Mouse (Mus musculus) forebrain, embryonic 16.5 days (tissue): ENCODE data around the gene Adgrg3. TPM values are rescaled to one million over a fixed set of nuclear protein-coding genes. Genes with fewer than 3 reads are reported as not detected.

Experiments used
- ATAC-seq: fragments of 200-750 bp; cut with Nextera tagmentation; 2 replicates; pipeline ENCODE4 v1.8.0; 2017; ENCODE audit warnings: mild to moderate bottlenecking, moderate library complexity
- H3K27ac ChIP-seq: fragments of 300-500 bp; sonication (generic); 2 replicates; pipeline ENCODE4 v1.5.1; 2014; ENCODE audit warnings: low read length, control low read depth
- H3K27me3 ChIP-seq: fragments of 300-500 bp; sonication (generic); replicated peaks from 2 replicates; pipeline ENCODE4 v1.6.1; 2014; ENCODE audit warnings: low read length; ENCODE audit not compliant: control insufficient read depth, insufficient read depth
- H3K36me3 ChIP-seq: fragments of 300-500 bp; sonication (generic); 2 replicates; pipeline ENCODE4 v1.6.1; 2014; ENCODE audit not compliant: control insufficient read depth, insufficient read depth
- H3K4me1 ChIP-seq: fragments of 300-500 bp; sonication (generic); replicated peaks from 2 replicates; pipeline ENCODE4 v1.6.1; 2014; ENCODE audit warnings: low read length; ENCODE audit not compliant: control insufficient read depth, insufficient read depth
- H3K4me2 ChIP-seq: fragments of 300-500 bp; sonication (generic); 2 replicates; pipeline ENCODE4 v1.6.1; 2014; ENCODE audit warnings: mild to moderate bottlenecking, low read length, control low read depth
- H3K4me3 ChIP-seq: fragments of 300-500 bp; sonication (generic); replicated peaks from 2 replicates; pipeline ENCODE4 v1.5.1; 2014; ENCODE audit warnings: mild to moderate bottlenecking, low read length, control low read depth
- H3K9ac ChIP-seq: fragments of 300-500 bp; sonication (generic); replicated peaks from 2 replicates; pipeline ENCODE4 v1.6.1; 2014; ENCODE audit warnings: low read depth, low read length, control low read depth
- H3K9me3 ChIP-seq: fragments of 300-500 bp; sonication (generic); 2 replicates; pipeline ENCODE4 v1.6.1; 2016; ENCODE audit warnings: low read length; ENCODE audit not compliant: control insufficient read depth
- WGBS: fragments of 180-500 bp; shearing (Covaris S2); extraction: QIAGEN DNeasy Blood & Tissue Kit; methylation state at CpG from one replicate; pipeline ENCODE4 v1.1.7; 2014; 5-methylcytosine and 5-hydroxymethylcytosine counted together
- polyA plus RNA-seq: library from polyadenylated mRNA; unstranded; fragments of >200 nt; fragmentation: Nextera tagmentation; extraction: Ambion mirVana; gene quantifications from 2 replicates; pipeline ENCODE4 v1.2.1, GENCODE M21; 2015

Gene Adgrg3
- polyA plus RNA-seq, 1 experiment from 2014 or later: 1.1 TPM

- Histone ChIP-seq H3K9ac (peak within 1 kb of the TSS; percentile 78), H3K36me3 (no peaks in the 10 kb centered on the region), H3K4me3 (peak within 1 kb of the TSS; percentile 88), H3K9me3 (no peaks in the 10 kb centered on the region), H3K4me1 (peaks cover 13% of the 10 kb centered on the region), H3K27me3 (0 out of 2 replicates have a peak, but pooled peaks cover 3% of the 10 kb centered on the region), H3K4me2 (peak within 1 kb of the TSS; percentile 78), H3K27ac (peak within 1 kb of the TSS; percentile 68)
- WGBS: under 1% methylated on average over 47 of the region's 47 CpGs
- peak; percentile 97 for ATAC-seq
Measured at GRCm38 (mm10) chr8:95080381-95081341, 63.2 kb downstream of the Adgrg3 start, which contains the start of gene Katnb1. Gene Katnb1 (plus strand): TSS chr8:95081186.

DNA sequence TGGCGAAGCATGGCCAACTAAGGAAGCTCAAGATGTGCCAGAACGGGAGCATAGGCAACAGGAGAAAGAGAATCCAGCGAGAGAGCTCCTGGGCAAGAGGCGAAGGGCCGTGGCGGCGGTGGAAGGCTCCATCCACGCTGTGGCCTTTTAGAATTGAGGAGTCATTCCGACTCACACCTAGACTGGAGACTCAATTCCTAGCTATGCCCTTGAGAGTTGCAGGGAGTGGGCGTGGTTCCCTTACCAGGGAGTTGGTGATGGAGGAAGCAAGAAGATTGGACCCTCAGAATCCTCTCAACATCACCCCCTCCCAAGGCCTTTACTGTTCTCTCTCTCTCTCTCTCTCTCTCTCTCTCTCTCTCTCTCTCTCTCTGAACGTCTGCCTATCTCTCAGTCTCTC is 64.2 kb downstream of the Adgrg3 start:
- peak overlapping the region; percentile 61 for H3K27ac ChIP-seq
- WGBS: 7% methylated on average over 11 of the region's 11 CpGs
- peak overlapping the region; percentile 88 for H3K4me3 ChIP-seq

DNA sequence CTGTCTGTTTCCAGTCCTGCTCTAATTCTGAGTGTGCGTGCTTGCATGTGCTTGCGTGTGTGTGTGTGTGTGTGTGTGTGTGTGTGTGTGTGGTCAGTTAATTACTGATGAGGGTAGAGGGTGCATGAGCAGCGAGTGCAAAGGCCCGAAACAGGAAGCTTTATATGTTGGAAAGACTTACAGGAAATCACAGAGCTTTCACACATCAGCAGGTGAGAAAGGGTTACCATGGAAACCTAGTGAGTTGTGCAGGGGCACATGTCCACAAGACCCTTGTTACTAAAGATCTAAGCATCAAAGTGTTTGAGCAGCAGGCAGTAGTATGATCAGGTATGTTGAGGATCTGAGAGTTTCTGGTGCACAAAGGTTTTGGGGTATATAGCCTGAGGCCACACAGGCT is 66.8 kb downstream of the Adgrg3 start:
- H3K36me3 ChIP-seq: peaks cover 5% of the 10 kb centered on the region; the same call in 1 of the 2 replicates
- WGBS: 84% methylated on average over 4 of the region's 4 CpGs
- H3K9me3 ChIP-seq: no peaks in the 10 kb centered on the region
- no peak overlapping the region for H3K9ac ChIP-seq
- H3K27me3 ChIP-seq: no peaks in the 10 kb centered on the region
- peaks cover 13% of the 10 kb centered on the region for H3K4me1 ChIP-seq
- no peak overlapping the region for H3K27ac ChIP-seq
- no peak for ATAC-seq
- H3K4me3 ChIP-seq: no peak overlapping the region
- H3K4me2 ChIP-seq: no peak overlapping the region

More for the DNA sequence above, 64.2 kb downstream of the Adgrg3 start:
- ATAC-seq: no peak
- Histone ChIP-seq H3K4me2 (peak overlapping the region; percentile 73), H3K9me3 (no peaks in the 10 kb centered on the region), H3K27me3 (0 out of 2 replicates have a peak, but pooled peaks cover 3% of the 10 kb centered on the region), H3K4me1 (peaks cover 13% of the 10 kb centered on the region), H3K9ac (peak overlapping the region; percentile 78), H3K36me3 (no peaks in the 10 kb centered on the region)

DNA sequence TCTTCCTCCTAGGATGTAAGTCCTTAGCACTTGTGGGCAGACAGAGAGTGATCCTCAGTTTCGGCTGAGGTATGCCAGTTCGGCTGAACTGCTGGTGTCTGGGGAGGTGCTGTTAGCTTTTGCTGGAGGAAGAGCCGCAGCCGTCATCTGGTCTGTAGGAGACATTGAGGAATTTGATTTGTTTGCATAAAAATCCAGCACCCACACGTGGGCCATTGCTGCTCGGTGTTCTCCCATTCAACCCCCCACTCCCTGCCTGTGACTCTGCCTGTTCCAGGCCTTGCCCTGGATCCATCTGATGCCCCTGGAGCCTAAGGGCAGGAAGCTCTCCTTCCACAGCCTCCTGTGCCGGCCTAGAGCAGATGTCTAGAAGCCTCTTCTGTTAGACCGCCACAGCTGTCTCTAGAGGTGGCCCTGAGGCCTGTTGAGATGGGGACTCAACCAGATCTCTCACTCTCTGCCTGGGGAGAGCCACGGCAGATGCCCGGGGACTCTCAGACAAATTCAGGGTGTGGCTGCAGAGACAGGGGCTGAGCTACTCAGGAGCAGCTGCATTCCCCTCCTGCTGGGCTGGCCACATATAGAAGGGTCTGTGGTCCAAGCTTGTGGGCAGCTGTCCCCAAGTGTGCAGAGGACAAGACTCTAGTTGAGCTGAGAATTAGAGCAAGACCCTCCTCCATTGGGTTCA is 67.4 kb downstream of the Adgrg3 start:
- 86% methylated on average over 10 of the region's 10 CpGs for WGBS
- H3K4me2 ChIP-seq: no peak overlapping the region
- H3K9ac ChIP-seq: no peak overlapping the region
- no peaks in the 10 kb centered on the region for H3K9me3 ChIP-seq
- no peaks in the 10 kb centered on the region for H3K27me3 ChIP-seq
- no peak for ATAC-seq
- H3K27ac ChIP-seq: no peak overlapping the region
- H3K4me1 ChIP-seq: peaks cover 13% of the 10 kb centered on the region
- H3K4me3 ChIP-seq: no peak overlapping the region
- H3K36me3 ChIP-seq: peaks cover 6% of the 10 kb centered on the region

GRCm38 (mm10) chr8:95085432-95086141 is 68.1 kb downstream of the Adgrg3 start:
- no peaks in the 10 kb centered on the region for H3K27me3 ChIP-seq
- H3K36me3 ChIP-seq: peaks cover 11% of the 10 kb centered on the region
- no peak overlapping the region for H3K4me2 ChIP-seq
- ATAC-seq: no peak
- no peak overlapping the region for H3K4me3 ChIP-seq
- no peak overlapping the region for H3K27ac ChIP-seq
- 96% methylated on average over 7 of the region's 7 CpGs for WGBS
- peaks cover 13% of the 10 kb centered on the region for H3K4me1 ChIP-seq
- H3K9me3 ChIP-seq: no peaks in the 10 kb centered on the region
- H3K9ac ChIP-seq: no peak overlapping the region

DNA sequence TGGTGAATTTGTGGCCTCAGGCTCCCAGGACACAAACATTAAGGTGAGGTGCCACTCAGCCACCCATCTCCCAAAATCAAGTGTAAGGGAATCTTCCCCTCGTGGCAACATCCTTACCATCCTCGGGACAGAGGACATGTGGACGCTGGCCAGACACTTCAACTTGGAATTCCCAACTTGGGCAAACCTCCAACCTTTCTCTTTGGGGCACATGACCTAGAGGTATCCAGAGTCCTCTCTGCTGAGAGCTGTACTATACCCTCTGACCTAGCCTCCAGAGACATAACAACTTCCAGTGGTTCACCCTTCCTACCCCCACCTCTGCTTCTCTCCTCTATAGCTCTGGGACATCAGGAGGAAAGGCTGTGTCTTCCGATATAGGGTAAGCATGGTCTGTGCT is 76.1 kb downstream of the Adgrg3 start:
- H3K4me1 ChIP-seq: no peaks in the 10 kb centered on the region
- no peaks in the 10 kb centered on the region for H3K9me3 ChIP-seq
- no peak overlapping the region for H3K27ac ChIP-seq
- ATAC-seq: no peak
- H3K27me3 ChIP-seq: no peaks in the 10 kb centered on the region
- no peak overlapping the region for H3K4me2 ChIP-seq
- 89% methylated on average over 4 of the region's 4 CpGs for WGBS
- H3K4me3 ChIP-seq: no peak overlapping the region
- H3K36me3 ChIP-seq: peaks cover 27% of the 10 kb centered on the region
- H3K9ac ChIP-seq: no peak overlapping the region

Other genes with a start within 250 kb of the Adgrg3 start
- 15.1 and 23.8 TPM in 2 replicates for gene Cx3cl1, start 245.7 kb upstream of the Adgrg3 start, polyA plus RNA-seq
- 0.77 TPM in 1 of 2 replicates, not detected in the other for gene Ccl17, start 207.2 kb upstream of the Adgrg3 start, polyA plus RNA-seq
- gene Coq9, start 179.4 kb upstream of the Adgrg3 start, polyA plus RNA-seq: 56.8 and 60.7 TPM in 2 replicates
- gene Ciapin1, start 179.3 kb upstream of the Adgrg3 start, polyA plus RNA-seq: 119 and 148 TPM in 2 replicates
- gene Polr2c, start 160.2 kb upstream of the Adgrg3 start, polyA plus RNA-seq: 150 and 153 TPM in 2 replicates
- 75.3 and 81.4 TPM in 2 replicates for gene Dok4, start 141.4 kb upstream of the Adgrg3 start, polyA plus RNA-seq
- 4.6 and 5.7 TPM in 2 replicates for gene Ccdc102a, start 99.6 kb upstream of the Adgrg3 start, polyA plus RNA-seq
- gene Adgrg5, start 94.0 kb upstream of the Adgrg3 start, polyA plus RNA-seq: not detected in 2 replicates
- 132 and 152 TPM in 2 replicates for gene Adgrg1, start 42.9 kb upstream of the Adgrg3 start, polyA plus RNA-seq
- gene Drc7, start 37.4 kb downstream of the Adgrg3 start, polyA plus RNA-seq: 1.1 and 1.3 TPM in 2 replicates
- gene Katnb1, start 63.5 kb downstream of the Adgrg3 start, polyA plus RNA-seq: 47.3 and 49.9 TPM in 2 replicates
- 16.8 and 21.9 TPM in 2 replicates for gene Kifc3, start 185.1 kb downstream of the Adgrg3 start, polyA plus RNA-seq